Mouse (Mus musculus) effector memory CD4-positive, alpha-beta T cell, adult 5 months (primary cell): ENCODE data around the gene Olfr1294. TPM values are rescaled to one million over a fixed set of nuclear protein-coding genes. Genes with fewer than 3 reads are reported as not detected.

Source experiments
- polyA plus RNA-seq: library from polyadenylated mRNA; unstranded; fragments of 100-300 nt; shearing (Covaris generic); gene quantifications from one replicate; pipeline ENCODE4 v1.2.1, GENCODE M21; 2017

Gene Olfr1294
- not detected for polyA plus RNA-seq

DNA sequence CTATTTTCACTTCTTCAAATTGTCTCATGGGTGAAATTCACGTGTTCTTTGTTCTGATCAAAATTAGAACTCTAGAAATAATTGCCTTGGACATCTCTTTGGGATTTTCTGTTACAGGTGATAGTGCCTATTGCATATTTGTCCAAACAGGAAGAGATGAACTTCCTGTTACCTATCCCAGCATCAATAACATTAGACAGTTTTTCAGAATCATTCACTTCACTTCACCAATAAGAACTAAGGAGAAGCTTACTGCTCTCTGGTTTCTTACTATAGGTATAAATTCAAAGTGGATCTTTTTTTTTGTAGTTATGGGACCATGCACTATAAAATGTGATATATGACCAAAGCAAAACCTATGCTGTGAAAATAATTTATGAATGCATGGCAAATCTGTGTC is at the start of gene Olfr1294:
Gene Olfr1294, minus strand, starts transcription at position 101 of the 400 bp plus-strand sequence.

DNA sequence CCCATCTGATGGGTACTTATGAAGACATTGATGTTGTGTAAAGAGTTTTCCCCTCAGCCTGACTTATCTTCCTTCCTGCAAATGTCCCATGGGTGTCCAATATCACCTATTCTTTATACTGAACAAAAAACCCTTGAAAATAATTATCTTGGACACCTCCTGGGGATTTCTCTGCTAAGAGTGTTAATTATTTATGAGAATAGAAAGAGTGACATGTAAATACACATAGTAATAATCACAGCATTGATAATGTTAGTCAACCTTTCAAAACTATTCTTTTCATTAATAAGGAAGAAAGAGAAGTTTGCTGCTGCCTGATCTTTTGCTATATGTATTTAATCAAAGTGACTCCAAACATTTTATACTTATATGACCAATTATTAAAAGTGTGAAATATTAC is 29.5 kb upstream of the Olfr1294 start, which contains the start of gene Olfr1295:
Gene Olfr1295, minus strand, starts transcription at position 101 of the 400 bp plus-strand sequence.

DNA sequence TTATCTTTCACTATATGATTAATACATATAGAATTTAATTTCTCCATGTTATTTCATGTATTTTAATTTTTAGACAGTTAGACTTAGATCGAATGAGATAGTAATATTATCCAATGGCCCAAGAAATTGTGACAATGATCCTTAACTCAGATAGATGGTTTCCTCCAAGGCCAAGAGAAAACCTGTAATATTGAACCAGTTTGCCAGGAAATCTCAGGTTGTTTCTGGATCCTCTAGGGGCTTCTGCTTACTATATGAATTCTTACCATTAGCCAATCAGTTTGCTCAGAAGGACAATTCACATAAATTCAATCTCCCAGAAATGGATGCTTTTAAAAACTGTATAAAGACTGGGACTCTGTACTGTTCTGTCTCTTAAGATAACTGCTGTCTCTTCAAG is 15.2 kb downstream of the Olfr1294 start, which contains the start of gene Olfr1293-ps:
Gene Olfr1293-ps, plus strand, starts transcription at position 301 of the 400 bp plus-strand sequence.

DNA sequence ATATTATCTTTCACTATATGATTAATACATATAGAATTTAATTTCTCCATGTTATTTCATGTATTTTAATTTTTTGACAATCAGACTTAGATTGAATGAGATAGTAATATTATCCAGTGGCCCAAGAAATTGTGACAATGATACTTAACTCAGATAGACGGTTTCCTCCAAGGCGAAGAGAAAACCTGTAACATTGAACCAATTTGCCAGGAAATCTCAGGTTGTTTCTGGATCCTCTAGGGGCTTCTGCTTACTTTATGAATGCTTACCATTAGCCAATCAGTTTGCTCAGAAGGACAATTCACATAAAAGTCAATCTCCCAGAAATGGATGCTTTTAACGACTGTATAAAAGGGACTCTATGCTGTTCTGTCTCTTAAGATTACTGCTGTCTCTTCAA is 43.2 kb downstream of the Olfr1294 start, which contains the start of gene Olfr1291-ps1:
Gene Olfr1291-ps1, plus strand, starts transcription at position 301 of the 400 bp plus-strand sequence.

DNA sequence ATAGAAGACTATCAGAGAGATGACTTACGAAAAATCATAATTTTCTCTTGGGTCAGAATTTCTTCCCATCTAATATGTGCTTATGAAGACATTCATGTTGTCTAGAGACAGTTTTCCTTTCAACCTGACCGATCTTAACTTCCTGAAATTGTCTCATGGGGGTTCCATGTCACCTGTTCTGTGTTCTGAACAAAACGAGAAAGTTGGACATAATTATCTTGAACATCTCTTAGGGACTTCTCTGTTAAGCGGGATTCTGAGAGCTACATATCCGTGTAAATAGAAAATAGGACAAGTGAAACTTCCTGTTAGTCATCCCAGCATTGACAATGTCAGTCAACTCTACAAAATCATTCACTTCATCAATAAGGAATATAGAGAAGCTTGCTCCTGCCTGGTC is 46.4 kb downstream of the Olfr1294 start, which contains the start of gene Olfr1290:
Gene Olfr1290, minus strand, starts transcription at position 101 of the 400 bp plus-strand sequence.

Other genes starting within 250 kb of the Olfr1294 start
- gene Olfr1279, start 239.7 kb downstream of the Olfr1294 start, polyA plus RNA-seq, result not detected
- not detected for gene Olfr1280, start 226.3 kb downstream of the Olfr1294 start, polyA plus RNA-seq
- gene Olfr1281, start 213.8 kb downstream of the Olfr1294 start, polyA plus RNA-seq, result not detected
- gene Olfr1282, start 204.2 kb downstream of the Olfr1294 start, polyA plus RNA-seq, result not detected
- not detected for gene Olfr1283, start 173.5 kb downstream of the Olfr1294 start, polyA plus RNA-seq
- 0.34 TPM for gene Olfr1284, start 164.8 kb downstream of the Olfr1294 start, polyA plus RNA-seq
- not detected for gene Olfr1286, start 117.2 kb downstream of the Olfr1294 start, polyA plus RNA-seq
- gene Olfr1287, start 91.1 kb downstream of the Olfr1294 start, polyA plus RNA-seq, result not detected
- gene Olfr1288, start 66.2 kb downstream of the Olfr1294 start, polyA plus RNA-seq, result not detected
- gene Olfr1289, start 59.5 kb downstream of the Olfr1294 start, polyA plus RNA-seq, result not detected
- gene Olfr1290, start 46.5 kb downstream of the Olfr1294 start, polyA plus RNA-seq, result not detected
- 0.10 TPM for gene Olfr1291-ps1, start 43.1 kb downstream of the Olfr1294 start, polyA plus RNA-seq
- gene Olfr1293-ps, start 15.1 kb downstream of the Olfr1294 start, polyA plus RNA-seq, result not detected
- gene Olfr1295, start 29.4 kb upstream of the Olfr1294 start, polyA plus RNA-seq, result not detected
- not detected for gene Olfr1297, start 86.2 kb upstream of the Olfr1294 start, polyA plus RNA-seq
- not detected for gene Olfr1298, start 108.9 kb upstream of the Olfr1294 start, polyA plus RNA-seq
- gene Olfr1299, start 121.1 kb upstream of the Olfr1294 start, polyA plus RNA-seq, result not detected
- gene Olfr1301, start 210.7 kb upstream of the Olfr1294 start, polyA plus RNA-seq, result not detected
- gene Olfr1302, start 237.1 kb upstream of the Olfr1294 start, polyA plus RNA-seq, result not detected